Mouse (Mus musculus): ENCODE results near the gene Olfr1046.

DNA sequence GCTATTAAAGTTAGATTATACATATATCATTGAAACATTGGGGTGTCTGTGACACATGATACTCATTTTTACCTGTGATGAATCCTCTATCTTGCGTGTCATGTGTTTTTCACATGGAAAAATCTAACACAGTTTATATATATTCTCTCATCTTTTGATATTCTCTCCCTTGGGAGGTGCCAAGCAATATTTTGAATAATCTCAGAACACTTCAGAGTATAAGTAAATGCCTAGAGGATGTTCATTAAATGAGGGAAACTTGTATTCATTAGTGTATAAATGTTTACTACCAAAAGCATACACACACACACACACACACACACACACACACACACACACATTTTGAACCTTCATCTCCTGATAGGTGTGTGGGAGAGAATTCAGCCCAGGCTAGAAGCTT lies 12.2 kb upstream of the Olfr1046 start, which contains the start of gene Olfr1047:
- TF ChIP-seq CTCF (IDR thresholded peaks at IDR 0.05; ENCODE audit: low read depth): no peak
- no peak for TF ChIP-seq EP300 (IDR thresholded peaks at IDR 0.05; ENCODE audit: low read depth)

Data from liver, embryonic 14.5 days (tissue).